Mouse (Mus musculus): ENCODE measurements around the gene Cd69. TPM values are rescaled to one million over a fixed set of nuclear protein-coding genes. Genes with fewer than 3 reads are reported as not detected.

Cd69 gene
- polyA plus RNA-seq (2011; ENCODE audit: insufficient read depth, insufficient read length, low replicate concordance, missing spikeins), result 4.8 and 4.9 TPM in 2 replicates

DNA sequence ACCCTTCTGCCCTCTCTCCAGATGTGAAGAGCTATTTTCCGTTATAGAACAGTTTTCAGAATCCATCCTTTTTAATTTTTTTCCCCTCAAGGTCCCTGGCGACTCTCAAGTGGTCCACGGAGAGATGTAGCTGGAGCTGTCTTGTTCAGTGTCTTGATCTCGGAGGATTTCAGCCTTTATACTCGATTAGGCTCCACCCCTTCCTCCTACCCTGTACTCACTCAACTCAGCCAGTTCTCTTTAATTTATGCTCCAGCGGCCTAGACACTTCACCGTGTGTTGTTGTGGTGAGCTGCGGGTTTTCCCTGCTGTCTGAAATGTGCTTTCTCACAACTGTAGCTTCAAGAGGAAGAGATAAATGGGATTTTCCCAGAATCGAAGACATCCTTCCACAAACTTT, at the start of gene Cd69:
Gene Cd69, minus strand, starts transcription at position 217 of the 400 bp plus-strand sequence.
- peak within 1 kb of the TSS; percentile 55 for H3K4me3 ChIP-seq (replicated peaks; ENCODE audit: control insufficient read depth, low read depth, low read length)
- peaks cover 3% of the 10 kb centered on the region for H3K4me1 ChIP-seq (ENCODE audit: control insufficient read depth, insufficient read depth, low read length)
- 3% methylated on average over 9 of the region's 9 CpGs for WGBS
- H3K27ac ChIP-seq (ENCODE audit: control insufficient read depth, insufficient read depth, low read depth, low read length, poor library complexity), result no peak within 1 kb of the TSS
- TF ChIP-seq POLR2A (IDR thresholded peaks at IDR 0.05; ENCODE audit: borderline replicate concordance, control insufficient read depth, low read depth, low read length) (0 out of 2 replicates have a peak, but pooled peaks have one; percentile 46), CTCF (IDR thresholded peaks at IDR 0.05; ENCODE audit: control insufficient read depth, insufficient read depth, low read length) (no peak)

- H3K4me1 ChIP-seq (ENCODE audit: control insufficient read depth, insufficient read depth, low read length), result peaks cover 2% of the 10 kb centered on the region; the same call in 1 of the 2 replicates
- TF ChIP-seq POLR2A (IDR thresholded peaks at IDR 0.05; ENCODE audit: borderline replicate concordance, control insufficient read depth, low read depth, low read length) (no peak), CTCF (IDR thresholded peaks at IDR 0.05; ENCODE audit: control insufficient read depth, insufficient read depth, low read length) (no peak)
- 80% methylated on average over 4 of the region's 4 CpGs for WGBS
- H3K27ac ChIP-seq (ENCODE audit: control insufficient read depth, insufficient read depth, low read depth, low read length, poor library complexity), result no peak overlapping the region
- no peak overlapping the region for H3K4me3 ChIP-seq (replicated peaks; ENCODE audit: control insufficient read depth, low read depth, low read length)
Measured at GRCm38 (mm10) chr6:129319331-129319730, 44.1 kb upstream of the Cd69 start.

DNA sequence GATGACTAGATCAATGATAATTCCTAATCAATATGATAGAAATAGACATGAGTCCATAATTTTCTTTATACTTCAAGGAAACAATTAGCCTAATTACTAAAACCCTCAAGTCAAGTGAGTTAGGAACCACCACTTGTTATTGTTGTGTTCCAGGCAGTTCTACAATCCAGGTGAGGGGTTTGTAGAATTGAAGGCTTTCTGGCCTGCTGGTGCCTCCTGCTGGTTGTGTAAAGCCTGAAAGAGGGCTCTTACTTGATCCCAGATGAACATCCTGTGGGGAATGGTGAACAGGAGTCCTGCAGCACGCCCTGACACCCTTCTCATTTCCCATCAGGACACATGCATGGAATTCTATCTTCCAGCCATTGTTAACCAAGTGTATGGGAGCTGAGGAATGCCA, 43.2 kb upstream of the Cd69 start:
- WGBS, result 34% methylated on average over 1 of the region's 1 CpGs
- H3K4me3 ChIP-seq (replicated peaks; ENCODE audit: control insufficient read depth, low read depth, low read length), result no peak overlapping the region
- TF ChIP-seq CTCF (IDR thresholded peaks at IDR 0.05; ENCODE audit: control insufficient read depth, insufficient read depth, low read length) (peak; percentile 41), POLR2A (IDR thresholded peaks at IDR 0.05; ENCODE audit: borderline replicate concordance, control insufficient read depth, low read depth, low read length) (no peak)
- H3K27ac ChIP-seq (ENCODE audit: control insufficient read depth, insufficient read depth, low read depth, low read length, poor library complexity), result no peak overlapping the region
- peaks cover 2% of the 10 kb centered on the region; the same call in 1 of the 2 replicates for H3K4me1 ChIP-seq (ENCODE audit: control insufficient read depth, insufficient read depth, low read length)

DNA sequence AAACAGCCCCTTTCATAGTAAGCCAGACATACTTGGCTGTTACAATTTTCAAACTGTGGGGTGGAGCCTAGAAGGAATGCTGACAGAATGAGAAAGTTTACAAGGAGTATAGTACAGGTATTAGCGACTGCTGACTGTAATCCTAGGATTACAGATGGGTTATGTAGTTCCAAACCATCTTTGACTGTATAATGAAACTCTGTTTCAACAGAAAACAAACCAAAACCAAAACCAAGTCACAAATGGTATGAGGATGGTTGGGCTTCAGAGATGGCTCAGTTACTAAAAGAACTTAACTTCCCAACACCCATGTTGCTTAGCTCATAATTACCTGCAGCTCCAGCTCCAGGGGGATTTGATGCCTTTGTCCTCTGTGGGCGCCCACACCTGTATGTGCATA, 41.2 kb upstream of the Cd69 start:
- TF ChIP-seq POLR2A (IDR thresholded peaks at IDR 0.05; ENCODE audit: borderline replicate concordance, control insufficient read depth, low read depth, low read length) (no peak), CTCF (IDR thresholded peaks at IDR 0.05; ENCODE audit: control insufficient read depth, insufficient read depth, low read length) (no peak)
- no peak overlapping the region for H3K4me3 ChIP-seq (replicated peaks; ENCODE audit: control insufficient read depth, low read depth, low read length)
- peaks cover 2% of the 10 kb centered on the region; the same call in 1 of the 2 replicates for H3K4me1 ChIP-seq (ENCODE audit: control insufficient read depth, insufficient read depth, low read length)
- H3K27ac ChIP-seq (ENCODE audit: control insufficient read depth, insufficient read depth, low read depth, low read length, poor library complexity), result no peak overlapping the region
- 52% methylated on average over 2 of the region's 2 CpGs for WGBS

DNA sequence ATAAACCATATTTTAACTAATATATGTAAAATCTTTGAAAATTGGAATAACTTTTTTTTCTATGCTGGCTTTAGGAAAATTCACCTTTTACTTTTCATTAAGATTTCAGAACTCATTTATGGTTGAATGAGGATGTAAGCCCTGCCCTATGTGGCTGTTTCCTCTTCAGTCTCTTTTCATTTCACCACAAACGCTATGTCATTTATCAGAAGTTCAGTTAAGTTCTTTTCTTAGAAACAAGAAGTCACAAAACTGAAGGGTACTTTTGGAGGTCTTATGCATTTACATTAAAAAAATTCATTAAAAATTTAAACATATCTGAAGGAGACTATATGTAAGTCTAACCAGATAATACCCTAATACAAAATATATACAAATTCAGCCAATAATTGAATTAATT, 40.5 kb upstream of the Cd69 start:
- Histone ChIP-seq H3K27ac (ENCODE audit: control insufficient read depth, insufficient read depth, low read depth, low read length, poor library complexity) (no peak overlapping the region), H3K4me3 (replicated peaks; ENCODE audit: control insufficient read depth, low read depth, low read length) (no peak overlapping the region), H3K4me1 (ENCODE audit: control insufficient read depth, insufficient read depth, low read length) (peaks cover 2% of the 10 kb centered on the region; the same call in 1 of the 2 replicates)
- no peak for TF ChIP-seq CTCF (IDR thresholded peaks at IDR 0.05; ENCODE audit: control insufficient read depth, insufficient read depth, low read length)
- WGBS, result 0% methylated on average over 1 of the region's 1 CpGs

- 80% methylated on average over 3 of the region's 3 CpGs for WGBS
- TF ChIP-seq POLR2A (IDR thresholded peaks at IDR 0.05; ENCODE audit: borderline replicate concordance, control insufficient read depth, low read depth, low read length) (no peak), CTCF (IDR thresholded peaks at IDR 0.05; ENCODE audit: control insufficient read depth, insufficient read depth, low read length) (no peak)
- H3K4me1 ChIP-seq (ENCODE audit: control insufficient read depth, insufficient read depth, low read length), result peaks cover 2% of the 10 kb centered on the region; the same call in 1 of the 2 replicates
Measured at GRCm38 (mm10) chr6:129314655-129315168, 39.5 kb upstream of the Cd69 start.

GRCm38 (mm10) chr6:129312499-129312898, 37.3 kb upstream of the Cd69 start:
- Histone ChIP-seq H3K4me3 (replicated peaks; ENCODE audit: control insufficient read depth, low read depth, low read length) (no peak overlapping the region), H3K27ac (ENCODE audit: control insufficient read depth, insufficient read depth, low read depth, low read length, poor library complexity) (no peak overlapping the region), H3K4me1 (ENCODE audit: control insufficient read depth, insufficient read depth, low read length) (peaks cover 2% of the 10 kb centered on the region; the same call in 1 of the 2 replicates)
- no peak for TF ChIP-seq CTCF (IDR thresholded peaks at IDR 0.05; ENCODE audit: control insufficient read depth, insufficient read depth, low read length)
- no peak for TF ChIP-seq POLR2A (IDR thresholded peaks at IDR 0.05; ENCODE audit: borderline replicate concordance, control insufficient read depth, low read depth, low read length)
- WGBS, result 39% methylated on average over 3 of the region's 3 CpGs

More at GRCm38 (mm10) chr6:129314655-129315168, 39.5 kb upstream of the Cd69 start:
- Histone ChIP-seq H3K4me3 (replicated peaks; ENCODE audit: control insufficient read depth, low read depth, low read length) (no peak overlapping the region), H3K27ac (ENCODE audit: control insufficient read depth, insufficient read depth, low read depth, low read length, poor library complexity) (no peak overlapping the region)

GRCm38 (mm10) chr6:129304180-129304579, 28.9 kb upstream of the Cd69 start:
- Histone ChIP-seq H3K4me1 (ENCODE audit: control insufficient read depth, insufficient read depth, low read length) (no peaks in the 10 kb centered on the region), H3K4me3 (replicated peaks; ENCODE audit: control insufficient read depth, low read depth, low read length) (no peak overlapping the region), H3K27ac (ENCODE audit: control insufficient read depth, insufficient read depth, low read depth, low read length, poor library complexity) (no peak overlapping the region)
- no peak for TF ChIP-seq CTCF (IDR thresholded peaks at IDR 0.05; ENCODE audit: control insufficient read depth, insufficient read depth, low read length)
- no peak for TF ChIP-seq POLR2A (IDR thresholded peaks at IDR 0.05; ENCODE audit: borderline replicate concordance, control insufficient read depth, low read depth, low read length)
- 21% methylated on average over 1 of the region's 1 CpGs for WGBS

DNA sequence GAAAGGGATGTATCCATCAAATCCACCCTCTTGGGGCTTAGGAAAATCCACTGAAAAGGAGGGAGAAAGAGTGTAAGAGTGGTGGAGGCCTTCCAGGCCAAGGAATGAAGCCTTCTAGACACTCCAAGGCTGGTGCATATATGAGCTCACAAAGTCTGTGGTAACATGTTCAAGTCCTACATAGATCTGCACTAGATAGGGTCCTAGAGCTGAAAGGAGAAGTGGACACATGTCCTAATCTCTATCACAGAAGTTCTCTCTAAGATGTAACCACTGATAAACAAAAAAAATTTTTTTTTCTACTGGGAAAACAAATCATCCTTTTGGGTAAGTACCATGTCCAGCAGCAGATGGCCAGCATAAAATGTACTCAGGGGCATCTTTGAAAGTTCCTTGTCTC, 13.5 kb upstream of the Cd69 start:
- Histone ChIP-seq H3K27ac (ENCODE audit: control insufficient read depth, insufficient read depth, low read depth, low read length, poor library complexity) (no peak overlapping the region), H3K4me3 (replicated peaks; ENCODE audit: control insufficient read depth, low read depth, low read length) (no peak overlapping the region), H3K4me1 (ENCODE audit: control insufficient read depth, insufficient read depth, low read length) (no peaks in the 10 kb centered on the region; the same call in 1 of the 2 replicates)
- TF ChIP-seq CTCF (IDR thresholded peaks at IDR 0.05; ENCODE audit: control insufficient read depth, insufficient read depth, low read length), result no peak
- no peak for TF ChIP-seq POLR2A (IDR thresholded peaks at IDR 0.05; ENCODE audit: borderline replicate concordance, control insufficient read depth, low read depth, low read length)
